Mouse (Mus musculus): Measurements from ENCODE around the gene Rcn3.

The Rcn3 gene

DNA sequence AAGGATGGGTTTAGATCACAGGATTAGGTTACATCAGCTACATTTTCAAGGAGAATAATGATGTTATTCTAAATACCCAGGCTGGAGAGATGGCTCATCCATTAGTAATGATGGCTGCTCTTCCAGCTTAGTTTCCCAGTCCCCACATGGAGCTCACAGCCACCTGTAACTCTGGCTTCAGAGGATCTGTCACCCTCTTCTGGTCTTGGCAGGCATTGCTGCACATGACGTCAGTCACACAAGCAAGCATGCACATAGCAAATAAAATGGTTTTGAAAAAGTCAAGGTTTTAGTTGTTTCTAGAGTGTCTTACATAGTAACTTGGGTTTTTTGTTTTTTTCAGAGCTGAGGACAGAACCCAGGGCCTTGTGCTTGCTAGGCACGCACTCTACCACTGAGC, 19.8 kb downstream of the Rcn3 start:
- no peak for DNase-seq (ENCODE audit: low read depth)

DNA sequence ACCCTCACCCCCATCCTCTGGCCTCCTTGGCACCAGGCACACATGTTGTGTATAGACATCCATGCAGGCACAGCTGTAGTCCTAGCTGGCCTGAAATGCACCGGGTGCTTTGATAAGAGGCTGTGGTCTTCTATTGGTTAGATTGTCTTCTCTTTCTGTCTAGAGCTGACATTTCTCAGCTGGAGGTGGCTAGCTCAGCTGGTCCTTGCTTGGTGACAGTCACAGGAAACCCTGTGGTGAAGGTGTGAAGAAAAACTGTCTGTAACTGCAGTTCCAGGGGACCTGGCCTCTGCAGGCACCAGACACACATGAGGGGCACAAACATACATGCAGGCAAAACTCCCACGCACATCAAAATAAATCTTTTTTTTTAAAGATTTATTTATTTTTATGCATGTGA, 22.4 kb downstream of the Rcn3 start:
- DNase-seq (ENCODE audit: low read depth): no peak

- peak; percentile 80 for DNase-seq (ENCODE audit: low read depth)
These were observed 24.1 kb downstream of the Rcn3 start for GRCm38 (mm10) chr7:45068000-45068318.

DNA sequence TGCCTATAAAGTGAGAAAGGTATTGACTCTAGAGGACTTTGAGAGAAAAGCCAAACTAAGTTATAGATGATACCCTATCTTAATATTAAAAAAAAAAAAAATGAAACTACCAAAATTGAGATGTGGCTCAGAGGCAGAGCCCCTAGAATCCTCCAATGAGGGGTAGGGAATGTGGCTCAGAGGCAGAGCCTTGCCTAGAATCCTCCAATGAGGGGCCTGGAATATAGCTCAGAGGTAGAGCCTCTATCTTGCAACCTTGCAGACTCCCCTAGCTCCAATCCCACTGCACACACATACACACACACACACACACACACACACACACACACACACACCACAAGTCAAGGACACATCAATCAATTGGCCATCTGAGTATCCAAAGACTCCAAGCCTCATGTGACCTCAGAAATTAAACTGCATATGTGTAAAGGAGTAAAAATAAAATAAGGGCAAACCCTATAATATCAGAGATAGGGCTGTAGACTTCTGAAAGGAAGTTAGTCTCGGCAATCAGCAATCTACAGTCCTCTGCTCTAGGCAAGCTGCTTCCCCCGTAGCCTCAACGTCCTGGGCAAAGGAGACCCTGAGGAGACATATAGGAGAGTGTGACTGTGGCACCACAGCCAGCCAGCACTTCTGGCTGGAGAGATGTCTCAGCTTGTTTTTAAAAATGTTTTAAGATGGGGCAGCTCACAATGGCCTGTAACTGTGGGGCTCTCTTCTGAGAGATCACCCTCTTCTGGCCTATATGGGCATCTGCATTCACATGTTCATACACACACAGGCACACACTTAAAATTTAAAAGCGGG, 24.6 kb downstream of the Rcn3 start:
- no peak for DNase-seq (ENCODE audit: low read depth)

- DNase-seq (ENCODE audit: low read depth): peak; percentile 97
These were observed 29.7 kb downstream of the Rcn3 start, which contains the start of the genes Nosip and Prrg2 for GRCm38 (mm10) chr7:45062239-45062835. TSS of gene Nosip (plus strand) at chr7:45062429. TSS of gene Prrg2 (minus strand) at chr7:45062677.

- no peak for DNase-seq (ENCODE audit: low read depth)
These were observed 30.4 kb downstream of the Rcn3 start for GRCm38 (mm10) chr7:45061532-45062075.

- no peak for DNase-seq (ENCODE audit: low read depth)
These were observed 31.3 kb downstream of the Rcn3 start for GRCm38 (mm10) chr7:45060632-45061122.

- no peak for DNase-seq (ENCODE audit: low read depth)
These were observed 33.1 kb downstream of the Rcn3 start for GRCm38 (mm10) chr7:45058607-45059571.

DNA sequence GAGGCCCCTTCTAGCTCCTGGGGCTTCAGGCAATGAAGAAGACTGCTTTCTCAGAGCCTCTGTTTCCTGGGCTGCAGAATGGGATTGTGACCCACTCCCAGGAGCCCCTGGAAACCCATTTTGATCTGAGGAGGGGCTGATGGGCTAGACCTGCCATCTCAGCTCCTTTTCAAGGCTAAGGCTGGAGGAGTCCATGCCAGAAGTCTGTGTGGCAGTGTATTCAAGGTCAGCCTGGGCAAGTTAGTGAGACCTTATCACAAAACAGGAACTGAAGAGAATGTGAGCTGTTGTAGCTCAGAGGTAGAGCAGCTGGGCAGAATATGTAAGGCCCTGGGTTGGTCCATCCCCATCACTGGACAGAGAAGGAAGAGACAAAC, 35.1 kb downstream of the Rcn3 start:
- DNase-seq (ENCODE audit: low read depth): no peak

DNA sequence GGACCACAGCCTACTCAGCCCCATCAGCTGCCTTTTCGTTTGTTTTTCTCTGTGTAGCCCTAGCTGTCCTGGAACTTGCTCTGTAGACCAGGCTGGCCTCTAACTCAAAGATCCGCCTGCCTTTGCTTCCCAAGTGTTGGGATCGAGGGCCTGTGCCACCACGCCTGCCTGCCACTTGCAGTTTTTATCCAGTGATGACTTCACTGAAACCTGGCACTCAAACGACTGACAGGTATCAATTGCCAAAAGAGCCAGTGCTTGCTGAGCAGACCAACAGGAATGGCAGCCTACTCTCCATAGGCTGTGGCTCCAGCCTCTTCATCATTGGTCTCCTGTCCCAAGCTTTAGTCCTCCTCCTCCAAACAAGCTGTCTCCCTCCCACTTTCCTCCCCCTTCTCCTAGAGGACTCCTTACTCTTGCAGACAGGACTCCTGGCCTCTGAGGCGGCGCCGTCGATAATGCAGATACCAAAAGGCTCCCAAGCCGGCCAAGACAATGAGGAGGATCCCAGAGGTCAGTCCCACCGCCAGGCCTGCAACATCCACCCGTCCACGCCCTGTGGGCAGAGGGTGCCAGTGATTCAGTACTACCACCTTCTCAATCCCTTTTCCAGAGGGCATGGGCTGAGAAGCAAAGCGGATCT, 35.6 kb downstream of the Rcn3 start:
- DNase-seq (ENCODE audit: low read depth): no peak

DNA sequence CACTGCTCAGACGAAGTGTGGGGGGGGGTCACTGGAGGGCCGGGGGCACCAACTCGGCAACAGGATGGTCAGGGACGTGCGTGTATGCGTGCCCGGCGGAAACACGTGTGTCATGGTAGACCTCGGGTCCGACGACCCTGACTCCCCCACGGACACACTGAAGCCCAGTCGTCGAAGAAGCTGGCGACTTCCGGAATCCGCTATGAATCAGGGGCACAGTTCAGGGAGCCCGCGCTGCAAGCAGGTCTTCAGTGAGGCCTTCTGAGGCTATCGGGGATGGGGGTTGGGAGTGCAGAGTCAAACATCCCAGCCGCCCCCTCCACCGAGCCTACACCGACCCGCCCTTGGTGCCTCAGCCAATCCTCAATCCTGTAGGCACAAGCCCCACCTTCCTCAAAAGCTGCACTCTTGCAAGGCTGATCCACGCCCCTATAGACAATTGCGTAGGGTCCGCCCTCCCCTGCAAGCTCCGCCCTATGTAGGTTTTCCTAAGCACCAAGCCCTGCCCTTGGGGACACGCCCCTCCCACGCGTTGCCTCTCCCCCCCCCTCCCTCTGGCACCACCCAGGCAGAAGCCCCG, 38.0 kb downstream of the Rcn3 start:
- DNase-seq (ENCODE audit: low read depth): peak; percentile 98

- peak; percentile 84 for DNase-seq (ENCODE audit: low read depth)
These were observed 38.7 kb downstream of the Rcn3 start for GRCm38 (mm10) chr7:45053117-45053930.

DNA sequence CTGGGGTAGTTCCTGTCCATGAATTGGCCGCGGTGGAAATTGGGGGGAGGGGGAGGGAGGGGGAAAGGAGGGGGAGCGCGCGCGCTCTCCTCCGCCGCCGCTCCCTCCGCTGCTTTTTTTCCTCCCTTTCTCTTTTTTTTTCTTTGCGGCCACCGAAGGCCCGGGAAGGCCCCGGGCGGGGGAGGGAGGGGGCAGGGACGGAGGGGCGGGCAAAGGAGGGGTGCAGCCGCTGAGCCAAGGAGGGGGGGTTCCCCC, 39.2 kb downstream of the Rcn3 start, which contains the start of gene Prr12:
TSS of gene Prr12 (minus strand) at position 20 of the 255 bp plus-strand sequence.
- no peak for DNase-seq (ENCODE audit: low read depth)

DNA sequence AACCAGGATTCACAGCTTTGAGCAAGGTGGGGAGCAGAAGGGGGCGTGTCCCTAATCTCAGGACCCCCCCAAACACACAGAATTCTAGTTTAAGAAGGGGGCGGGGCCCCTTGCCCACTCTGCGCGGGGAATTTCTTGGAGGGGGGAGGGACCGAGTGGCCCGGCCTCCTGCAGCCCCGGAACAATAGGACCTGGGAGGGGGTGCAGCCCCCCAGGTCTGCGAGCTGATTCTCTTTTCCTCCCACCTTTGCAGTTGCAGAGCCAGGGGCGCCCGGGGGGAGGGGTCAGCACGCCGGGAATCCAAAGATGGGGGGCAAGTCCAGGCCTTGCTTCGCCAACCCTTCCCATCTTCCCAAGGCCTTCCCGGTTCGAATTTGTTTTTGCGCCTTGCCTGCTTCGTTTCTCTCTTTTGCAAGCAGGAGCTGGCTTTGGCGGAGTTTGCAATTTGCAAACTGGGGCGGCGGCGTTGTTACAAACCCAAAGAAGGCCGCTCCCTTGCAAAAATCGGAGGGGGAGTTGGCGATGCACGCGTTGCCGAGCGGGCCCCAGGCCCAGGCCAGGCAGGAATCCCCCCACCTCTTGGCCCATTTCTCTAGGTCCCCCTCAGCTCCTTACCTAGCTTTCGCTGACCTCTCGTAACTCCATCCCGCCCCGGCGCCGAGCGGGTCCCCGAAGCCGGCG, 39.7 kb downstream of the Rcn3 start:
- peak; percentile 65 for DNase-seq (ENCODE audit: low read depth)

DNA sequence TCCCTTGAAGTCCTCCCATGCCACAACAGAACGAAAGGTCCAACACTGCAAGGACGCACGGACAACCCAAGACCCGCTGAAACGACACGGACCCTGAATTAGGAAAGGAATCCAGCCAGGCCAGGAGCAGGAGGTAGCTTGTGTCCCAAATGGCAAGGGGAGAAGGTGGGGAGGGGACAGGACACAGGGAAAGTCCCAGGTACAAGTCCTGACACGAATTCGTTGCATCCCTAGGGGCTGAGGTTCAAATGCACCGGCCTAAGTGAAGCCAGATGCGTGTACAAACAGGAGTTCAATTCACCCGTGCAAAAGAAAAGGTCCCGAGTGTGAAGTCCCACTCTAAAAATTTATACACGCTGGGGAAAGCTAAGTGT, 40.4 kb downstream of the Rcn3 start:
- no peak for DNase-seq (ENCODE audit: low read depth)

GRCm38 (mm10) chr7:45050945-45051600, 40.9 kb downstream of the Rcn3 start:
- DNase-seq (ENCODE audit: low read depth): peak; percentile 49

- no peak for DNase-seq (ENCODE audit: low read depth)
These were observed 42.9 kb downstream of the Rcn3 start for GRCm38 (mm10) chr7:45048923-45049657.

- no peak for DNase-seq (ENCODE audit: low read depth)
These were observed 43.8 kb downstream of the Rcn3 start for GRCm38 (mm10) chr7:45048001-45048890.
